Mouse (Mus musculus) liver, embryonic 14.5 days (tissue): ENCODE data around the gene Pml. TPM values are rescaled to one million over a fixed set of nuclear protein-coding genes. Genes with fewer than 3 reads are reported as not detected.

Experiments
- ATAC-seq: fragments of 200-750 bp; cut with Nextera tagmentation; 2 replicates; pipeline ENCODE4 v1.8.0; 2017; ENCODE audit warnings: moderate number of reproducible peaks, mild to moderate bottlenecking, moderate library complexity; ENCODE audit not compliant: insufficient read depth
- DNase-seq, 3 experiments: peaks; one replicate each; pipeline ENCODE4 v3.0.0-alpha.2; 2012 to 2013; ENCODE audit warnings: low read depth in 3 of 3, low spot score in 3 of 3
- H3K27ac ChIP-seq: fragments of 300-500 bp; sonication (generic); 2 replicates; pipeline ENCODE4 v1.5.1; 2014; ENCODE audit warnings: moderate library complexity, mild to moderate bottlenecking, control low read depth, inconsistent platforms
- H3K27me3 ChIP-seq: fragments of 300-500 bp; sonication (generic); 2 replicates; pipeline ENCODE4 v1.6.1; 2014; ENCODE audit warnings: mild to moderate bottlenecking, low read length, moderate library complexity; ENCODE audit not compliant: control insufficient read depth, insufficient read depth
- H3K36me3 ChIP-seq: fragments of 300-500 bp; sonication (generic); replicated peaks from 2 replicates; pipeline ENCODE4 v1.6.1; 2014; ENCODE audit warnings: low read depth; ENCODE audit not compliant: control insufficient read depth, insufficient read depth
- H3K4me1 ChIP-seq, 2 experiments: fragments of 200-500 bp in 1 of 2; fragments of 300-500 bp in 1 of 2; sonication (generic) in 1 of 2; replicated peaks; 2 replicates each; pipeline ENCODE4 v1.6.1; 2012 to 2014; ENCODE audit warnings: antibody characterized with exemption in 1 of 2, inconsistent platforms in 1 of 2, low read length in 1 of 2; ENCODE audit not compliant: control insufficient read depth in 2 of 2, insufficient read depth in 2 of 2
- H3K4me2 ChIP-seq: fragments of 300-500 bp; sonication (generic); 2 replicates; pipeline ENCODE4 v1.6.1; 2014; ENCODE audit warnings: low read depth, mild to moderate bottlenecking, control low read depth, moderate library complexity
- H3K4me3 ChIP-seq, 2 experiments: fragments of 200-500 bp in 1 of 2; fragments of 300-500 bp in 1 of 2; sonication (generic) in 1 of 2; 2 replicates each; pipeline ENCODE4 v1.5.1; 2012 to 2014; ENCODE audit warnings: low read depth in 2 of 2, low read length in 2 of 2, mild to moderate bottlenecking in 2 of 2, control low read depth in 1 of 2, inconsistent platforms in 1 of 2, moderate library complexity in 1 of 2; ENCODE audit not compliant: insufficient read depth in 1 of 2
- H3K9ac ChIP-seq: fragments of 300-500 bp; sonication (generic); replicated peaks from 2 replicates; pipeline ENCODE4 v1.6.1; 2014; ENCODE audit warnings: mild to moderate bottlenecking, control low read depth, moderate library complexity
- H3K9me3 ChIP-seq: fragments of 300-500 bp; sonication (generic); 2 replicates; pipeline ENCODE4 v1.6.1; 2016; ENCODE audit warnings: low read length, mixed read lengths; ENCODE audit not compliant: control insufficient read depth
- CTCF ChIP-seq: IDR thresholded peaks from 2 replicates; pipeline ENCODE4 v1.5.1; 2016; ENCODE audit warnings: antibody characterized with exemption, low read depth, control low read depth
- EP300 ChIP-seq: IDR thresholded peaks from 2 replicates; pipeline ENCODE4 v1.6.1; 2016; ENCODE audit warnings: antibody characterized with exemption, low read depth
- WGBS: fragments of 180-500 bp; shearing (Covaris S2); extraction: QIAGEN DNeasy Blood & Tissue Kit; methylation state at CpG from one replicate; pipeline ENCODE4 v1.1.7; 2014; ENCODE audit not compliant: insufficient replicate concordance; 5-methylcytosine and 5-hydroxymethylcytosine counted together
- microRNA-seq: library from miRNA; unstranded; fragments of <30 nt; microRNA quantifications from one replicate; pipeline ENCODE4, GENCODE M21; 2016
- polyA plus RNA-seq, 2 experiments: library from polyadenylated mRNA; depleted of rRNA in 1 of 2; stranded (reverse) in 1 of 2; unstranded in 1 of 2; fragments of >200 nt; fragmentation: Nextera tagmentation in 1 of 2; extraction: Ambion mirVana in 1 of 2; gene quantifications; 2 replicates each; pipeline versions ENCODE4 v1.2.1 to v1.2.3; 2012 to 2014

Gene Pml
- polyA plus RNA-seq, 2 experiments, result 17.1 to 17.6 TPM

DNA sequence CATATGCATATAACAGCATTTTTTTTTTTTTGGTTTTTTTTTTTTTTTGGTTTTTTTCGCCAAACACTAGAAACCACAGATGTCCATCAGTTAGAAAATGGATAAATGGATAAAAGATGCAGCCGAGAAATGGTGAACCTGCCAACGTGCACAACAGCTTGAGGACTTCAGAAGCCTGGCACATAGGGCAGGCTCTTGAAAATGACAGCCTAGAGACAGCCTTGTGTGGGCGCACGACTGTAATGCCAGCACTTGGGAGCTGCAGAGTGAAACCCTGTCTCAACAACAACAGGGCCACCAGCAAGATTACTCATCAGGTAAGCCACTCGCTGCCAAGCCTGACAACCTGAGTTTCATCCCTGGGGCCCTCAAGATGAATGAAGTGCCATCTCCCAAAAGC is 80.2 kb downstream of the Pml start:
- no peaks in the 10 kb centered on the region for H3K9me3 ChIP-seq
- 54% methylated on average over 6 of the region's 6 CpGs for WGBS
- TF ChIP-seq EP300 (no peak), CTCF (no peak)

DNA sequence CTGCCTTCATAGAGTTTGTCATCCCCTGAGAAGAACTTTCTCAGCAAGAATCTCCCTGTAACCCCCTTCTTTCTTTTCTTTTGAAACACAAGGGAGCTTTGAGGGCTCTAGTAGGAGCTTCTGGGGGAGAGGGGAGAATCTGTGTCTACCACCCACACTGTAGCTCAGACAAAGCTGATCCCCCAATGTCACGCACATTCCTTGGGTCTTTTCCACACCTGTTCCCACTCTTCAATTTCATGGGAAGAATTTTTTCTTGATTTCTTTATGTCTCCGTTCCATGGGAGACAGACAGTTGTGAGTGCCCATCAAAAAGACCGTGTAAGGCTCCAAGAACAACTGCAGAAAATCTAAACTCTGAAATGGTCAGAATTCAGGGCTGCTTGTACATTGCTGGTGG is 80.7 kb downstream of the Pml start:
- 54% methylated on average over 3 of the region's 3 CpGs for WGBS

More for the DNA sequence above, 80.2 kb downstream of the Pml start:
- ATAC-seq (no peak), DNase-seq (no peak)
- Histone ChIP-seq H3K4me3 (no peak overlapping the region), H3K4me1 (no peaks in the 10 kb centered on the region), H3K27ac (no peak overlapping the region), H3K9ac (no peak overlapping the region), H3K4me2 (no peak overlapping the region), H3K36me3 (no peaks in the 10 kb centered on the region), H3K27me3 (no peaks in the 10 kb centered on the region)

More for the DNA sequence above, 80.7 kb downstream of the Pml start:
- no peak for TF ChIP-seq EP300
- TF ChIP-seq CTCF, result no peak
- Histone ChIP-seq H3K27ac (no peak overlapping the region), H3K4me1 (no peaks in the 10 kb centered on the region), H3K4me3 (no peak overlapping the region), H3K9me3 (no peaks in the 10 kb centered on the region), H3K4me2 (no peak overlapping the region), H3K9ac (no peak overlapping the region), H3K36me3 (no peaks in the 10 kb centered on the region), H3K27me3 (no peaks in the 10 kb centered on the region)
- DNase-seq, result no peak
- no peak for ATAC-seq

Small RNA genes within 50 kb of the gene (microRNA-seq; reads per million reads assigned to microRNA genes)
- gene Mir6385, result not detected

Other genes with a start within 250 kb of the Pml start
- gene Cyp11a1, start 243.4 kb downstream of the Pml start, polyA plus RNA-seq (2012; rRNA removed), result 0.32 and 0.37 TPM in 2 replicates
- 0.49 and 0.55 TPM in 2 replicates for gene Cyp11a1, start 243.4 kb downstream of the Pml start, polyA plus RNA-seq (2014; fragmentation: Nextera tagmentation; extraction: Ambion mirVana)
- gene Stra6, start 186.0 kb downstream of the Pml start, polyA plus RNA-seq (2012; rRNA removed), result 0.07 TPM in 1 of 2 replicates, not detected in the other
- gene Stra6, start 186.0 kb downstream of the Pml start, polyA plus RNA-seq (2014; fragmentation: Nextera tagmentation; extraction: Ambion mirVana), result not detected in 2 replicates
- gene Ccdc33, start 131.0 kb downstream of the Pml start, polyA plus RNA-seq (2012; rRNA removed), result not detected in 2 replicates
- gene Ccdc33, start 131.0 kb downstream of the Pml start, polyA plus RNA-seq (2014; fragmentation: Nextera tagmentation; extraction: Ambion mirVana), result not detected in 2 replicates
- 3.3 and 3.6 TPM in 2 replicates for gene Islr, start 45.5 kb downstream of the Pml start, polyA plus RNA-seq (2012; rRNA removed)
- 1.1 and 1.7 TPM in 2 replicates for gene Islr, start 45.5 kb downstream of the Pml start, polyA plus RNA-seq (2014; fragmentation: Nextera tagmentation; extraction: Ambion mirVana)
- gene Islr2, start 45.5 kb downstream of the Pml start, polyA plus RNA-seq (2012; rRNA removed), result 0.03 and 0.35 TPM in 2 replicates
- gene Islr2, start 45.5 kb downstream of the Pml start, polyA plus RNA-seq (2014; fragmentation: Nextera tagmentation; extraction: Ambion mirVana), result not detected in 2 replicates
- gene Stoml1, start 3.4 kb upstream of the Pml start, polyA plus RNA-seq (2012; rRNA removed), result 4.1 and 4.8 TPM in 2 replicates
- 2.5 and 3.8 TPM in 2 replicates for gene Stoml1, start 3.4 kb upstream of the Pml start, polyA plus RNA-seq (2014; fragmentation: Nextera tagmentation; extraction: Ambion mirVana)
- 0.89 and 1.2 TPM in 2 replicates for gene Loxl1, start 63.4 kb upstream of the Pml start, polyA plus RNA-seq (2012; rRNA removed)
- gene Loxl1, start 63.4 kb upstream of the Pml start, polyA plus RNA-seq (2014; fragmentation: Nextera tagmentation; extraction: Ambion mirVana), result 0.80 and 1.1 TPM in 2 replicates
- gene Tbc1d21, start 120.7 kb upstream of the Pml start, polyA plus RNA-seq (2012; rRNA removed), result not detected in 2 replicates
- gene Tbc1d21, start 120.7 kb upstream of the Pml start, polyA plus RNA-seq (2014; fragmentation: Nextera tagmentation; extraction: Ambion mirVana), result not detected in 2 replicates
- 0.08 and 0.13 TPM in 2 replicates for gene Insyn1, start 238.8 kb upstream of the Pml start, polyA plus RNA-seq (2012; rRNA removed)
- gene Insyn1, start 238.8 kb upstream of the Pml start, polyA plus RNA-seq (2014; fragmentation: Nextera tagmentation; extraction: Ambion mirVana), result not detected in 2 replicates